Mouse (Mus musculus): ENCODE results near the gene Sema5a. TPM values are rescaled to one million over a fixed set of nuclear protein-coding genes. Genes with fewer than 3 reads are reported as not detected.
A peak's percentile ranks its signal among the peaks of the same experiment; 100 is the strongest.

The Sema5a gene
- total RNA-seq, 2 experiments from 2014 or later = 9.0 to 15.5 TPM

DNA sequence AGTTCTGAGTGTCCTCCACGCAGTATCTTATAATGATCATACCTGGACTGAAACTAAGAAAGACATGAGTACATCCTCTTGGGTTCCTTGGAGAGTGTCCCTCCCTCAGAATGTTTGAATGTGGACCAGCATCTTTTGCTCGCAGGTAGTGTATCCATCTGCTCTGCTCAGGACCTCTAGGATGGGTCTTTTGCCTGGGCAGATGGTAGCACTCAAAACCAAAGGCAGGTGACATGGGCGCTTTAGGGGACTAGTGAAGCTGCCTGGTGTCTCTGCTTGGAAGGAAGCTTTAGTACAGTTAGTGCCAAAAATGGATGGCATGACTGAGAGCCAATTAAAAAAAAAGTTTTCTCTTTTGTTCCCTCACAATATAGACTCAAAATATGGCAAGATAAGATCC is 93.2 kb downstream of the Sema5a start:
- intact Hi-C loops (cut with DNase I; ENCODE audit: low total_unique reads) = no loop called here
- DNase-seq = no peak

DNA sequence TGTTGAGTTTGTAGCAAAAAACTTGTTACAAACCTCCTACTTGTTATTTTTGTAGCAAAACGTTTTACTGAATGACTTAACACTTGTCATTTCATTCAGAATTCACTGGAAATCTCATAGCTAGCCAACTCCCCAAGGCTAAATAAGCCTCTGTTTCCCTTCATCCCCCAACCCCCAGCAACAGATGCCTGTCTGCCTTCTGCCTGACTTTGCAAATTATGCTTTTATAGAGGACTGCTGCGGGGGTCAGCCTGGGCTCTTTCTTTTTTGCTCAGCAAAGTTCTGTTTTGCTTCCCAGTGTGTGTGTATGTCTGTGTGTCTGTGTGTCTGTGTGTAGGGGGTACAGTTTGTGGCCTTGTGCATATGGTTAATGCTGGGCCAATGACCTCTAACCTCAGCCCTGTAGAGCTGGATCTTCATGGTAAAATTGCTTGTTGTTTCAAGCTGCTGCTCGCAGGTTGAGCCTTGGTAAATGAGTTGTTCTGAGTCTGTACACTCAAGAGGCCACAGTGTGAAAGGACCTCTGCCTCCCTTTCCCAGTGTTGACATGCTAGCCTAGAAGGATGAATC is 94.2 kb downstream of the Sema5a start:
- intact Hi-C loops (cut with DNase I; ENCODE audit: low total_unique reads) = no loop called here
- DNase-seq = no peak

DNA sequence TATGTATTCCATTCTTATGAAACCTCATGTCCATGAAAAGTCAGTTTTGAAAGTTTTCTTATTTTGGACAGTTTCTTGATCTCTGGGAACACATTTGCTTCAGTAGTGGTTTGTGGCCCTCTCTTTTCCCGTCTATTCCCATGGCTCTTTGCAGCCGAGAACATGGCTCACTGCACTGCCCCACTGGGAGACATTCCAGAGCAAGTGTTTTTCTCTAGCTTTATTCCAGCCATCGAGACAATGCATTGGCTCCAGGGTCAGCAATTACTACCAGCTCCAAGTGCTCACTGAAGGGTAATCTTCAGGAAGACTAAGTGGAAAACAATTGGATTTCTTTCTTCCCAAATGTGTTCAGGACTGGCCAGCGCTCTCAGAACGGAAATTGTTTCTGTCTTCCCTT is 94.8 kb downstream of the Sema5a start:
- intact Hi-C loops (cut with DNase I; ENCODE audit: low total_unique reads) = no loop called here
- peak; percentile 19 for DNase-seq

DNA sequence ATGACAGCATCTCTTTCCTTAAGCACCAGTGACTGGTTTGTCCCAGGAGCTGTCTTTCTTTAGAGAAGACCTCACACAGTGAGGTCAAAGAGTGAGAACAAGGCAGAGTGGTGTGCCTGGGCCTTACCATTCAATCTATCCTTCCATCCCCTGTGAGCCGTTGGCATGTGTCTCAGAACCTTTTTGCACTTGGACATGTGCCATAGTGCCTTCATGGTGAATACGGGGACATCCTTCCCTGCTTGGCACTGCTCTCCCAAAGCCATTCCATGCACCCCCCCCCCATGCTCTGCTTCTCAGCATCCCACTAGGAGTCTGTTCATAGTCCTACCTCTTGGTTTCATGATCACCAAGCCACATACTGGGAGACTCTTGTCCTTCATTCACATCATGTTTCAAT is 96.8 kb downstream of the Sema5a start:
- intact Hi-C loops (cut with DNase I; ENCODE audit: low total_unique reads) = no loop called here
- no peak for DNase-seq

DNA sequence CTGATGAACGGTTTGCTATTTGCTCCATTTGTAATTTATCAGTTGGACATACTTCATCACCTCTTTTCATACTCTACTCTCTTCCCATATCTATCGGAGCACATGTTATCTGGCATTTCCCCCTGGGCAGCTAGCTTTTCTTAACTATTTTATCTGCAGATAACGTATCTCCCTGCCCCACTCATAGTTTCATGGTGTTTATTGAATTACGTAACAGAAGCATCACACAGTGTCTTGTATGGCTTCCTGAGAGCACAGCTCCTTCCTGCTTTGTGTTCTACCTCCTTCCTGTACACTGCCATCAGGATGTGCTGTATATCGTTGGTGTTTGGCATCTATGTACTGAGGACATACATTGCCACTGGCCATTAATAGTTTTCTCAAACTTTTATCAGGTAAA is 98.9 kb downstream of the Sema5a start:
- DNase-seq = no peak
- intact Hi-C loops (cut with DNase I; ENCODE audit: low total_unique reads) = no loop called here

DNA sequence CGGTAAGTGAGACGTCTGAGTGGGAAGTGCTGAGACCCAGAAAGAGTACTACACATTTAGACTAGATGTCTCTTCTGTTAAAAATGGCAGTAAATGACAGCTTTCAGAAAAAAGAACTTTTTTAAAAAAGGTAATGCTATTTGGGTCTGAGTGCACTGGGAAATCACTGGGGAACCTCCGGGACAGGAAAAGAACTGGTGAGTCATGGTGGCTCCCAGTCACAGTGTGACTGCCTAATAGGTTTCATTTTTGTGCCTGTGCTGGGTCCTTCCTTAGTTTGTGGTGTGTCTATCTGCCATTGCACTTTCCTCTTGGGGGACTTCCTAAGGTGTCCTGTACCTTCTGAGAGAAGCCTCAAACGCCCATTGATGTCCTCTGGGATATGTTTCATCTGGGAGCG is 102.7 kb downstream of the Sema5a start:
- DNase-seq = no peak
- intact Hi-C loops (cut with DNase I; ENCODE audit: low total_unique reads) = no loop called here

DNA sequence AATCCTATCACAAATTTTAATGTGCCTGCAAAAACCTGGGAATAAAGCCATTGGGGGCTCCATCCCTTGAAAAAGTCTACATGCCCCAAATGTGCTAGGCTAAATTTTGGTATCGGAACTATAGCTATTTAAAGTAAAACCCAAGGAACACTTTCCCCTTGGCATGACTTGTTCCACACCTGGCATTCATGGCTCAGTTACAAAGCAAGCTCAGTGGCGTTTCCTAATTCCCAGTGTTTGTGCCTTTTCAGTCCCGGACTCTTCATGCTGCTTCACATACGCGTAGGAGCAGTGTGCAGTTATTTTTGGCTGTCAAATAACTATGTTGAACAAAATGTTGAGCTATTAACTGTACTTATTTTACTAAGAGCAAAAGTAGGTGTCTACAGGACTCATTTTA is 104.7 kb downstream of the Sema5a start:
- DNase-seq = no peak
- intact Hi-C loops (cut with DNase I; ENCODE audit: low total_unique reads) = no loop called here

DNA sequence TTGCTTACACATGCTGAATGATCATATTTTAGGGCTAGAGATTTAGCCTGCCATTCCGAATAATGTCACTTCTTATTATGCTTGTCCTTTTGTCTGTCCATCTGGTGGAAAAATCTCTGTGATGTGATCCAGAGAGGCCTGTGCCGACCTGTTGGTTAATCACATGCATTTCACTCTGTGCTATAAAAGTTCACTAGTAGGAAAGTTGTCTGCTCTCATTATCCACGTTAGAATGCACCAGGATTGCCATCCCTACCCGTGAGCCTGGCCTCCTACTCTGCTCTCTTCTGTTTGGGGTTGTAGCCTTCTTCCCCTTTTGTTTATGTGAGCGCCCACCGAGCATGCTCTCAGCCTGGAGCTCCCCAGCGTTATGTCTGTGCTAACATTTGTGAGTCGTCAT is 108.4 kb downstream of the Sema5a start:
- intact Hi-C loops (cut with DNase I; ENCODE audit: low total_unique reads) = no loop called here
- no peak for DNase-seq

DNA sequence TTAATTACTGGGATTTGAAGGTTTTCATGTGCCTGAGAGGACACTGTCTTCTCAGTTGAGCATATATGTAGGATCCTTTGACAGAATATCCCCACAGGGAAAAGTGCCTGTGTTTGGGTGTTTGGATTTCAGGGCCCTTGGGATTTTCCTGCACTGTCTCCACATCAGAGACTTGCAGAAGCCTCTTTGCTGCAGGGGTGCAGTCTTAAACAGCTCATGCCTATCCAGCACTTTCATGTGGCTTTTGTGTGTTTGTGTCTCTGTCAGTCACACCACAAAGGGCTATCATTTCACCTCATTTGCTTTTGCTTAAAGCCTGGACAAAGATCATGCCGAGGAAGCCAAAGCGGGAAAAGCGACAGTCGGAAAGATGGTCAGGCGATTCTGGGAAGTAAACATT is 108.9 kb downstream of the Sema5a start:
- DNase-seq = no peak
- intact Hi-C loops (cut with DNase I; ENCODE audit: low total_unique reads) = no loop called here

DNA sequence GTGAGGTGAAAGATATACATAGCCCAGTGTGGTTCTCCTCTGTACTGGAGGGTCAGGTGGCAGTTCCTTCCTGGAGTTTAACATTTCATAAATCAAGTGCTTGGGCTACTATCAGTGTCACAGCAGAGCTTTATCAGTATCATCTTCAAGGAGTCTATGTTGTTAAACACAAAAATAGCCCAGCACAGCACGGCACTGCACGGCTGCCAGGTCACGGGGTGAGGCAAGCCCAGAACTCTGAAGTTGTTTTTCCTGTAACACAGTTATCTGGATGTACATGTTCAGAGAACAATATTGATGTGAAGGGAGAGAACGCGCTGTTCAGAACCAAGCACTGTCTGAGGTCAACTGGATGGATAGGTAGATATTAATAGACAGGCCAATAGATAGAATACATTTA is 112.2 kb downstream of the Sema5a start:
- intact Hi-C loops (cut with DNase I; ENCODE audit: low total_unique reads) = no loop called here
- DNase-seq = no peak

DNA sequence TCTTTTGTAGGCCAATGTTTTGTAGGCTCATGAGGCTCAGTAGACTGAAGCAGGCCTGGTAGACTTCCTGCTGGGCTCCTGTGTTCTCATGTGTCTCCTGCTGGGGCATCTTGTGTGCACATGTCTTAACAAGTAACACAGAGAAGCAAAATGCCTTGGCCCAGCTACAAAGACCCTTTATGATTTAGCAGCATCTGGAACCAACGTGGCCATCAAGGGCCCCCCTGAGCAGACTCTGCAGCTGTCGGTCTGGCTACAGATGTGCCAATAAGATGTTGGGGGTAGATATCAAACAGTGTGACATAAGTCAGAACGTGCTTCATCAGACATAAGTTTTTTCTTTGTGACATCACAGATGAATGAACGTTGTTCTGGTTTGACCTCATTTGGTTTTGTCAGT is 123.2 kb downstream of the Sema5a start:
- intact Hi-C loops (cut with DNase I; ENCODE audit: low total_unique reads) = no loop called here
- no peak for DNase-seq

DNA sequence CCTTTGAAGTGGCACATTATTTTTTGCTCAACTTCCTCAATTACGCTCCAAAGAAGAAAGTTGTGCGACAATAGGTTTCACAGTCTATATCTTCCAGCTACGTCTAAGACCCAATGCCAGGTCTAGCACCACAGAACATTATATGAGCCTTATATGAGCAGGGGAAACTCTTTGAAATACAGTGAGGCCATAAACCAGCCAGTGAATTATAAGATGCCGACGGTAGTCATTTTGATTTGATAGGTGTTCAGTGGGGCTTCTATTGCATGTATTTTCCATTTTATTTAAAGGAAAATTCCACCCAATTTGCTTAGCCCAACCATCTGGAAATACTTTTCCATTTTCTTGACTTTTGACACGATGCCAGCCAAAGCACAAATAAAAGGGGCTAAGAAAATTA is 126.3 kb downstream of the Sema5a start:
- intact Hi-C loops (cut with DNase I; ENCODE audit: low total_unique reads) = no loop called here
- DNase-seq = no peak

DNA sequence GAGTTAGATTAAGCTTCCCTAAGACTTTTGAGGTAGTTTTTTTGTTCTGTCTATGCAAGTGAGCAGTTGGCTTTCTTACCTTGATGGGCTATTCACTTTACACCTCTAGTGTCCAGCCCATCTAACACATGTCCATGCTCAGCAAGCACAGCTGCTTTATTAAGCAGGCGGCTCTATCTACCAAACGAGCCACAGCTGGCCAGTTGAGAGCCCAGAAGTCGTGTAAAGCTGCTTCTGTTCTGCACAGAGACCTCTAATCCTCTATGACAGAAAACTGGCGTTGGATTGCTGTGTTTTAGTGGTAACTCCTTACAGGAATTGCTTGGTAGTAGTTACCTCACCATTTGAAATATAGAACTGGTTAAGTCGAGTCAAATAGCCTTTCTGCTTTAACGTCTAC is 126.8 kb downstream of the Sema5a start:
- intact Hi-C loops (cut with DNase I; ENCODE audit: low total_unique reads) = no loop called here
- DNase-seq = no peak

DNA sequence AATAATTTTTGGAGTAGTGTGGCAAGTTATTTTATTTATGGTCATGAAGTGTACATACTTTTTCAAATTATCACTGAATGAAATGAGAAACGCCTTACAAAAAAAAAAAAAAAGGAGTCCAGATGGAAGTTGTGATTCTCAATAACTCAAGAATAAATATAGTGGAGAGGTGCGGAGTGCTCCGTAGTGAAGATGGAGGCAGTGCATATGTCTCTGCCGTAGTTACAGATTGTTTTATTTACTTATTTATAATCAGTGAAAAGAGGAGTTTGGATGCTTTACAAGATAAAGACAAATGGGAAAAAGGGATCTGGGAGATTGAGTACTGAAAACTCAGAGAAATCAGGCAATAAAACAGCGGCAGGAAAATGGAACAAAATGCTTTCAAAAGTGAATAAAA is 131.7 kb downstream of the Sema5a start:
- intact Hi-C loops (cut with DNase I; ENCODE audit: low total_unique reads) = no loop called here
- no peak for DNase-seq

DNA sequence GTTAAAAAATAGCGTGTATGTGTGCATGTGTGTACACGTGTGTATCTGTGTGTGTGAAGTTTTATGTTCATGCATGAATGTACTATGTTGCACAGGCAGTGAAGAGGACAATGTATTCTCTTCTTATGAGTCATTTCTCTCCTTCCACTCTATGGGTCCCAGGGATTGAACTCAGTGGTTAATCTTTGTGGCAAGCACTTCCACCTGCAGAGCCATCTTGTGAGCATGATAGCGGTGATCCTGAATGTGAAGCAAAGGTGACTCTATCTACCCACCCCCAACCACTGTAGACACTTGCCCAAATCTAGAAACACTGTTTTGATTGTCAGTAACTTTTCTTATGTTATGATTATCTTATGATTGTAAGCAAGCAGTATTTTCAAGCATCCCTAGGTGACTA is 133.2 kb downstream of the Sema5a start:
- intact Hi-C loops (cut with DNase I; ENCODE audit: low total_unique reads) = no loop called here
- DNase-seq = no peak

DNA sequence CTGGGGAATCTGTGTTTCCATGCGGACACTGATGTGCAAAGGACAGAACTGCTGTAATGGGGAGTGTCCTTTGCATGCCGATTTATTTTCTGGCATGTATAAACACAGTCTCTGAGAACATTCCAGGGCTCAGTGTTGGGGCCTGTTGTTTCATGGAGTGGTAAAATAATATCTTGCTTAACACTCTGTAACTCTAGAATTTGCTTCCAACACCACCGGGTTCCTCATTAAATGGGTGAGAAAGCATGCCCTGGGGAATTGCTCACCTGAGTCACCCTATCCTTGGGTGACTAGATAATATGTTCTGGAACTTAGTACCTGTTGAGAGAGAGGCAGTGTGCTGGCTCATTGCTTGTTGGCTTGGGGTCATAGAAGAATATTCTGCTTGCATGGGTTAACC is 135.7 kb downstream of the Sema5a start:
- DNase-seq = no peak
- intact Hi-C loops (cut with DNase I; ENCODE audit: low total_unique reads) = no loop called here

DNA sequence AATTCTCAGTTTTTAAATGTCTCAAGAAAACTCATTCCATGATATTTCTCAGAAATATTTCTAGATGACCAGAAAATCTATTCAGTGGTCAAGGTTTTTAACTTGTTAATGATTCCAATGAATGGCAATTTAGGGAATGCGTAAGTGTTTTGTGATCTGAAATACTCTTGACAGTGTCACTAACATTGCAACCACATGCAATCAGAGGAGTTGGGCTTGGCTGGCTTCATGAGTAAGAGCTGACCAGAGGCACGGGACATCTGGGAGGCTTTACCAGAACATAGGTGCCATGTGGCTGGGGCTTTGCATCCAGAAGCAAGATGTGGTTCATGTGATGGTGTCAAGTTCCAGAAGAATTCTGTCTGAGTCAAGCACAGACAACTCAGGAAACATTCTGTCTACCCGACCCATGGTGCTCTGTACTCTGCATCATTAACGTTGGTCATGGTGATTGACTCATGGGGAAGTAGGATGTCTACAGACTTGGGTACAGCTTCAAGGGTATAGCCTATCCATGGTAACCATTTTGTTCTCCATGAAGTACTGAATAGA is 138.4 kb downstream of the Sema5a start:
- intact Hi-C loops (cut with DNase I; ENCODE audit: low total_unique reads) = no loop called here
- DNase-seq = no peak

DNA sequence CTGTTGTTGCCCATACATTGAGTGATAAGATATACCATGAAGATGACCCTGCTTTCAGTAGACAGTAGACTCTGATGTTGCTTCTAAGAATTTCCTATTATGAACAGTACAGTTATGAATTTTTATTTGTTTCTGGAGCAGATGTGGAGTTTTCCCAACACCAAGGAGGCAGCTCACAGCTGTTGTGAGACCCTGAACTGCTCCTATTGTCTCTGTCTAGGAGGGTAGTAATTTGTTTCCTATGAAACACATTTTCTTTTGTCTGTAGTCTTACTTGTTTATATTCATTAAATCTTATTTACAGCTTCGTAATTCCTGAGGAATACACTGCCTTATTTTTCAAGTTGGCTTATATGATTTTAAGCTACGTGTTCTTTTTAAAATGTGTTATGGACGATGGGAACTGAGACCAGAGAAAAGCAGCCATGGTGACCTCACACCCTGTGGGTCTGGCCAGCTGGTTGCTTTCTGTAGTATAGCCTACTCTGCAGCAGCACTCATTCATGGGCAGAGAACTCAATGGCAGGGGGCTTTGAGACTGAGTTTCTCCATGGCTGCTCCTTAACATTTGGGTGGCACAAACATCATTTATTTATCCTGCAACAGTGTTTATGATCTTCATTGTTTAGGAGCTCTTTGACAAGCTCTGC is 151.8 kb downstream of the Sema5a start:
- intact Hi-C loops (cut with DNase I; ENCODE audit: low total_unique reads) = no loop called here
- no peak for DNase-seq

DNA sequence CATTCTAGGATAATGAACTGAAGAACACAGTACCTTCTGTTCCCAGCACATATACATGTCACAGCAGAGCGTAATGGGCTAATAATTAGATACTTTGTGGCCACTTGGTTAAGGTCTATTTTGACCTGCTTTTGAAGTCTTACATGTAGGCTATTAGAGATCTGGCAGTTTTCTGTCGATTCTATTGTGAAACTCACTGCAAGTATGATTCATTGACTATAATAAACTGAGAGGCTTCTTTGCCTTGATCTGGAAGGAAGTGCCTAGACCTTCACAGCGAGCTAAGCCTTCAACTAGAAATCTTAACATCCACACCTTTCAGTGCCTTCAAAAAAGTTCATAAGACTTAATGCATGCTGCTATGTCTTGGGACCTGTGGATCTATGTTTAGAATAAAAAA is 152.5 kb downstream of the Sema5a start:
- intact Hi-C loops (cut with DNase I; ENCODE audit: low total_unique reads) = no loop called here
- no peak for DNase-seq

DNA sequence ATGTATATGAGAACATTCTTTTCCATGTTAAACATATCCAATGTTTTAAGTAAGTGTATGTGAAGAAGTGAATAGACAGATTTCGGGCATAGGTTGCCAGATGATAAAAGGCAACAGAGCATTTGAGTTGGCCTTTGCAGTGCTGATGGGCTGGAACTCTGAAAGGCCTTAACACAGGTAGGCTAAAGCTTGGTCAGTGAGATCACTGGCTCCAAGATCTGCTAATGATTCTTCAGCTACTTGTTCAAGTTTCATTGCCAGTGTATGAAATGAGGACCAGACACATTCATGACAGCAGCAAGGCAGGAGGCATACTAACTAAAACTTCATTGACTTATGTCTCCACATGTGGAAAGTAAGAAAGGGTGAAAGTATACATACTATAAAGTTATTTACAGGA is 154.1 kb downstream of the Sema5a start:
- DNase-seq = no peak
- intact Hi-C loops (cut with DNase I; ENCODE audit: low total_unique reads) = no loop called here

DNA sequence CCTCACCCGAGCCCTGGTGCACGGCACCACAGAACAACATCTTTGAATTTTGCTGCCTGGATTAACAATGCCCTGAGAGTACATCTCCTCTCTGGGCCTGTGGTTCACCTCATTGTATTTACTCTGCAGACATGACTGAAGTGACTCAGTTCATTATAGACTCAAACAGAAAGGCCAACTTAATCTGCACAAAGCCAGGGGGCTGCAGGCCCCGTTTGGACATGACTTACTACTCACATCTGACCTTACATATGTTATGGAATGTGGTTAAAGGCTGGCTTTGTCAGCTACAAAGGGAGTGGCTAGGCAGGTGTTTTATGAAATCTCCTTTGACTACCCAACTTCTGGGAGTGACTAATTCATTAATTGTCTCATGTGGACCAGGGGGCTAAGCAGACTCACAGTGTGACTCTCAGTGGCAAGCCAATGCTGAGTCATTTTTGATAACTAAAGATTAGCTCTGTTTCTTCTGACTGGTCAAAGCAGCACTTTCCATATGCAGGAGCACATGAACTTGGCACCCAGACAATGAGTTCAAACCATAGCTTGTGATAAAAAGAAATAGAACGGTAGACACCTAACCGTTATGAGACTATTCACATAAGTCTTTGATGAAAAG is 157.4 kb downstream of the Sema5a start:
- intact Hi-C loops (cut with DNase I; ENCODE audit: low total_unique reads) = no loop called here
- DNase-seq = no peak

All from gastrocnemius, postnatal 14 days (tissue).